Mouse (Mus musculus) mouse trophoblast stem cell (cell line): ENCODE measurements at regions not wholly inside any gene's neighbourhood (a gene's known extent, or its start where the extent isn't known, plus 50 kb on each side); places are given as distances from the start of the nearest gene placed in this dataset.

ENCODE experiments used
- in situ Hi-C, 2 experiments: fragments of 300-500 bp; cut with MseI, MboI; formaldehyde crosslinking; loops; 2 replicates in 1 of 2; 3 replicates in 1 of 2; pipeline ENCODE4 v1.15.1; 2025

- in situ Hi-C loops, result loop anchor here (25.0 kb wide), 2 partner anchors 166 to 509 kb away; no protein-coding TSS in a partner anchor
Measured at GRCm38 (mm10) chr15:11578331-11578730, 178.9 kb upstream of the Tars start.

GRCm38 (mm10) chr15:11574359-11574758 is 174.9 kb upstream of the Tars start:
- in situ Hi-C loops, result no loop called here

GRCm38 (mm10) chr15:11573496-11573895 is 174.0 kb upstream of the Tars start:
- in situ Hi-C loops, result no loop called here

- in situ Hi-C loops, result no loop called here
Measured at GRCm38 (mm10) chr15:11572063-11572462, 172.6 kb upstream of the Tars start.

GRCm38 (mm10) chr15:11565503-11566031 is 166.1 kb upstream of the Tars start:
- in situ Hi-C loops, result no loop called here

GRCm38 (mm10) chr15:11552568-11552967 is 153.1 kb upstream of the Tars start:
- in situ Hi-C loops, result no loop called here

GRCm38 (mm10) chr15:11552110-11552509 is 152.6 kb upstream of the Tars start:
- in situ Hi-C loops, result no loop called here

GRCm38 (mm10) chr15:11539485-11539884 is 140.0 kb upstream of the Tars start:
- in situ Hi-C loops, result no loop called here

GRCm38 (mm10) chr15:11536076-11536620 is 136.7 kb upstream of the Tars start:
- in situ Hi-C loops, result no loop called here

- in situ Hi-C loops, result no loop called here
Measured at GRCm38 (mm10) chr15:11534404-11535251, 135.2 kb upstream of the Tars start.

GRCm38 (mm10) chr15:11533616-11534015 is 134.2 kb upstream of the Tars start:
- in situ Hi-C loops, result no loop called here

- in situ Hi-C loops, result no loop called here
Measured at GRCm38 (mm10) chr15:11533002-11533610, 133.6 kb upstream of the Tars start.

- in situ Hi-C loops, result no loop called here
Measured at GRCm38 (mm10) chr15:11532536-11532935, 133.1 kb upstream of the Tars start.

GRCm38 (mm10) chr15:11529819-11530810 is 130.7 kb upstream of the Tars start:
- in situ Hi-C loops, result no loop called here

- in situ Hi-C loops, result no loop called here
Measured at GRCm38 (mm10) chr15:11524337-11525106, 125.1 kb upstream of the Tars start.

GRCm38 (mm10) chr15:11518565-11518964 is 119.1 kb upstream of the Tars start:
- in situ Hi-C loops, result no loop called here

GRCm38 (mm10) chr15:11517892-11518291 is 118.4 kb upstream of the Tars start:
- in situ Hi-C loops, result no loop called here

GRCm38 (mm10) chr15:11505076-11505639 is 105.7 kb upstream of the Tars start:
- in situ Hi-C loops, result no loop called here

GRCm38 (mm10) chr15:11496436-11496835 is 97.0 kb upstream of the Tars start:
- in situ Hi-C loops, result no loop called here

GRCm38 (mm10) chr15:11489116-11489515 is 89.7 kb upstream of the Tars start:
- in situ Hi-C loops, result no loop called here
